Mouse (Mus musculus) cerebellum, adult 2 months (tissue): ENCODE data around the gene Nop53.

Experiments
- CTCF ChIP-seq: fragments of 200-500 bp; IDR thresholded peaks from 2 replicates; pipeline ENCODE4 v1.5.1; 2011; ENCODE audit warnings: low read depth, mild to moderate bottlenecking, control low read depth, low read length, moderate library complexity, borderline replicate concordance; ENCODE audit not compliant: insufficient read depth
- POLR2A ChIP-seq: fragments of 200-500 bp; IDR thresholded peaks from 2 replicates; pipeline ENCODE4 v1.6.1; 2011; ENCODE audit warnings: low read length, control low read depth, borderline replicate concordance; ENCODE audit not compliant: insufficient read depth

- TF ChIP-seq POLR2A (no peak), CTCF (no peak)
Measured at GRCm38 (mm10) chr7:15975451-15975850, 29.6 kb upstream of the Nop53 start.
